Mouse (Mus musculus) myocyte (in vitro differentiated cells): ENCODE results near the gene Rac3. TPM values are rescaled to one million over a fixed set of nuclear protein-coding genes. Genes with fewer than 3 reads are reported as not detected.
"Not testable (repeated sequence)": the region's sequence is repeated elsewhere in the genome, so short reads cannot be mapped to it uniquely, and the experiment has no call there.

ENCODE experiments used
- H3K27me3 ChIP-seq: one replicate; pipeline ENCODE4 v1.6.1; 2011; ENCODE audit not compliant: control insufficient read depth, insufficient read depth, insufficient read length
- H3K36me3 ChIP-seq: one replicate; pipeline ENCODE4 v1.6.1; 2011; ENCODE audit not compliant: control insufficient read depth, insufficient read depth
- H3K4me2 ChIP-seq: one replicate; pipeline ENCODE4 v1.6.1; 2011; ENCODE audit warnings: low read depth, control low read depth
- H3K4me3 ChIP-seq: one replicate; pipeline ENCODE4 v1.5.1; 2011; ENCODE audit warnings: mild to moderate bottlenecking, control low read depth, moderate library complexity
- H3K79me2 ChIP-seq: one replicate; pipeline ENCODE4 v1.6.1; 2011; ENCODE audit not compliant: control insufficient read depth, insufficient read depth
- H3ac ChIP-seq: one replicate; pipeline ENCODE4 v1.6.1; 2011; ENCODE audit not compliant: control insufficient read depth, insufficient read length
- CEBPB ChIP-seq: IDR thresholded peaks from 2 replicates; pipeline ENCODE4 v1.6.1; 2011; ENCODE audit warnings: mild to moderate bottlenecking, moderate library complexity; ENCODE audit not compliant: poor library complexity, insufficient read depth, severe bottlenecking
- E2F4 ChIP-seq: IDR thresholded peaks from one replicate; pipeline ENCODE4 v1.6.1; 2011; ENCODE audit warnings: mild to moderate bottlenecking, control low read depth, moderate library complexity; ENCODE audit not compliant: insufficient read depth
- MAX ChIP-seq: IDR thresholded peaks from one replicate; pipeline ENCODE4 v1.6.1; 2011; ENCODE audit warnings: low read depth, mild to moderate bottlenecking, control low read depth
- MYOD1 ChIP-seq, 3 experiments: IDR thresholded peaks; one replicate each; pipeline ENCODE4 v1.6.1; 2011; ENCODE audit warnings: control low read depth in 2 of 3, low read depth in 2 of 3, mild to moderate bottlenecking in 2 of 3, moderate library complexity in 1 of 3; ENCODE audit not compliant: insufficient read length in 2 of 3, control insufficient read depth in 1 of 3
- MYOG ChIP-seq, 3 experiments: IDR thresholded peaks; one replicate each; pipeline ENCODE4 v1.6.1; 2011; ENCODE audit warnings: control low read depth in 2 of 3, low read depth in 2 of 3, mild to moderate bottlenecking in 2 of 3; ENCODE audit not compliant: insufficient read length in 2 of 3, control insufficient read depth in 1 of 3, insufficient read depth in 1 of 3
- POLR2A ChIP-seq: IDR thresholded peaks from one replicate; pipeline ENCODE4 v1.6.1; 2011; ENCODE audit warnings: low read depth, mild to moderate bottlenecking, control low read depth, moderate library complexity; ENCODE audit not compliant: insufficient read length
- POLR2AphosphoS2 ChIP-seq: IDR thresholded peaks from one replicate; pipeline ENCODE4 v1.6.1; 2011; ENCODE audit warnings: low read depth, control low read depth; ENCODE audit not compliant: insufficient read length
- REST ChIP-seq: IDR thresholded peaks from one replicate; pipeline ENCODE4 v1.6.1; 2011; ENCODE audit warnings: mild to moderate bottlenecking, control low read depth, moderate library complexity; ENCODE audit not compliant: insufficient read depth, insufficient read length
- SRF ChIP-seq: IDR thresholded peaks from one replicate; pipeline ENCODE4 v1.6.1; 2011; ENCODE audit warnings: low read depth; ENCODE audit not compliant: control insufficient read depth, insufficient read length
- TCF12 ChIP-seq: IDR thresholded peaks from one replicate; pipeline ENCODE4 v1.6.1; 2011; ENCODE audit warnings: mild to moderate bottlenecking, control low read depth; ENCODE audit not compliant: poor library complexity, insufficient read depth, severe bottlenecking
- TCF3 ChIP-seq: IDR thresholded peaks from one replicate; pipeline ENCODE4 v1.6.1; 2011; ENCODE audit warnings: low read depth, control low read depth; ENCODE audit not compliant: insufficient read length
- USF1 ChIP-seq: IDR thresholded peaks from one replicate; pipeline ENCODE4 v1.6.1; 2011; ENCODE audit warnings: low read depth, mild to moderate bottlenecking, control low read depth, moderate library complexity
- polyA plus RNA-seq: library from polyadenylated mRNA; unstranded; fragments of >200 nt; fragmentation: generic; extraction: Trizol; gene quantifications from one replicate; pipeline ENCODE4 v1.2.1, GENCODE M21; 2012; ENCODE audit warnings: missing spikeins

Gene Rac3
- polyA plus RNA-seq, 1 experiment = 1.9 TPM

DNA sequence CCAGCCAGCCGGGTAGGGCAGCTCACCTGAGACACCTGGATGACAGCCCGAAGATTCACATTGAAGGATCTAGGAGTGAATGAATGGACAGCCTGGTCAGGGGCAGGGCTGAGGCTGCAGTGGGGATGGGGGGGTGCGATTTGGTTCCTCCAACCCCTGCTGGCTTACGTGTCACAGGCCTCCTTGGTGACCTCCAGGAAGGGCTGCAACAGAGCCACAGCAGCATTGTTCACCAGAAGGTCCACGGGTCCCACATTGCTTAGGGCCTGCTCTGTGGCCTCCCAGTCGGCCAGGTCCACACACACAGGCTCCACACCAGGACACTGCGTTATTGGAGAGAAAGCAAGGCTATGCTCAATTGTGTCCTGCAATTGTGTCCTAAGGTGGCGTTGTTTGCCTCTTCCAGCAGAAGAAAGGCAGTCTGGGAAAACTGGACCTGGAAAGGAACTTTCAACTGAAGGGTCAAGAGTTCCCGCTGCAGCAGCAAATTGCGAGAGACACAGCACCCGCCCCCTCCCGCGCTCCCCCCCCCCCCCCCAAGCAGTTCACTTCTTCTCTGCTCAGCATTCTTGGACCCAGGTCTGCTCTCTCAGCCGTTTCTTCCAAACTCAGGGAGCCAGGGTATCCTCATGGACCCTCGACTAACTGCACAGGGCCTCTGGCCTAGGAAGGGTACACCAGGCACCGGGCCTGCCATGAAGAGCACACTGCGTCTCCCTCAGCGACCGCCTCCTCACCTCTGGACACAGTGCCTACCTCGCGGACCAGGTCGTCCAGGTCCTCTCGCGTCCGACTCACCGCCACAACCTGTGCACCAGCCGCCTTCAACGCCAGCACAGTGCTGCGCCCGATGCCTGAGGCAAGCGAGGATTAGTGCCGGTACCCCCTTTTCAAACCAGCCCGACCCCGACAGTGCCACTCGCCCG lies 5.2 kb downstream of the Rac3 start:
- peak overlapping the region; percentile 94 for H3K4me2 ChIP-seq
- H3K27me3 ChIP-seq = no peaks in the 10 kb centered on the region
- H3K79me2 ChIP-seq = no peaks in the 10 kb centered on the region
- peak overlapping the region; percentile 24 for H3K4me3 ChIP-seq
- peak overlapping the region; percentile 16 for H3ac ChIP-seq
- no peaks in the 10 kb centered on the region for H3K36me3 ChIP-seq
- TF ChIP-seq USF1 = no peak
- no peak for TF ChIP-seq MYOD1 (IDR thresholded peaks at IDR 0.05; ENCODE audit: control insufficient read depth in 1 of 3, insufficient read length in 2 of 3, low read depth in 2 of 3)
- TF ChIP-seq MAX = no peak
- TF ChIP-seq MYOG (IDR thresholded peaks at IDR 0.05; ENCODE audit: control insufficient read depth in 1 of 3, insufficient read depth in 1 of 3, insufficient read length in 2 of 3, low read depth in 2 of 3) = no peak
- no peak for TF ChIP-seq POLR2A
- no peak for TF ChIP-seq E2F4
- TF ChIP-seq CEBPB = no peak
- no peak for TF ChIP-seq POLR2AphosphoS2
- no peak for TF ChIP-seq TCF3
- TF ChIP-seq SRF = no peak
- no peak for TF ChIP-seq REST
- TF ChIP-seq TCF12 = no peak

DNA sequence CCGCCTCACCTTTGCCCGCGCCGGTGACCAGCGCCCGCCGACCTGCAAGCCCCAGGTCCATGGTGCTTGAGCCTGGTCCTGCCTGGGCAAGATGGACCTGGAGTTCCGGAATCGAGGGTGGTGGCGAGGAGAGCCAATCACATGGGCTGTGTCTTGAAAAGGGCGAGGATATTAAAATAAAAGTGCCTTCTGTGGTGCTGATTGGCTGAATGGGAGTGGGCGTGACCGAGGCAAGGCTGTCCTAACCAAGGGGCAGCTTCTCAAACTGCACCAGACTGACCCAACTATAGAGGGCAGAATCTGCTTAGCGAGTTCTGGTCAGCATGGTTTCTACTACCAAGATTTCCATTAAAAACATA lies 5.9 kb downstream of the Rac3 start, which contains the start of gene Dcxr:
Gene Dcxr (minus strand): TSS at position 113 of the 359 bp plus-strand sequence.
- no peaks in the 10 kb centered on the region for H3K27me3 ChIP-seq
- H3K36me3 ChIP-seq = no peaks in the 10 kb centered on the region
- peak within 1 kb of the TSS; percentile 94 for H3K4me2 ChIP-seq
- peak within 1 kb of the TSS; percentile 16 for H3ac ChIP-seq
- TF ChIP-seq MYOD1 (IDR thresholded peaks at IDR 0.05; ENCODE audit: control insufficient read depth in 1 of 3, insufficient read length in 2 of 3, low read depth in 2 of 3) (no peak), MAX (no peak), POLR2A (peak; percentile 65), TCF3 (no peak), E2F4 (no peak), TCF12 (no peak), CEBPB (no peak), MYOG (IDR thresholded peaks at IDR 0.05; ENCODE audit: control insufficient read depth in 1 of 3, insufficient read depth in 1 of 3, insufficient read length in 2 of 3, low read depth in 2 of 3) (no peak), USF1 (peak; percentile 48), REST (no peak), SRF (no peak), POLR2AphosphoS2 (no peak)
- H3K4me3 ChIP-seq = peak within 1 kb of the TSS; percentile 24
- H3K79me2 ChIP-seq = no peaks in the 10 kb centered on the region

DNA sequence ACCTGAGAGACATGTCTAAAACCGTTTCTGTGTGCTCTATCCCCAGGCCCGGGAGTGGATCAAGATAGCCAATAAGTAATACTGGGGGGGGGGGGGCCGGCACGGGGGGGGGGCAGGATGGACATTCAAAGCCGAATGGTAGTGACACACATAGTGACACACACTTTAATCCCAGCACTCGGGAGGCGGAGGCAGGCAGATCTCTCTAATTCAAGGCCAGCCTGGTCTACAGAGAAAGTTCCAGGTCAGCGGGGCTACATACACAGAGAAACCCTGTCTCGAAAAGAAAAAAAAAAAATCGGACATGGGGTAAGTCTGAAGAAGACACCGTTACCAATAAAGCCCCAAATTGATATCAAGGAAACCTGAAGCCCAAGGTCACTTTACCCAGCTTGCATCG lies 6.3 kb downstream of the Rac3 start:
- TF ChIP-seq E2F4 = no peak
- TF ChIP-seq USF1 = no peak
- no peak for TF ChIP-seq POLR2AphosphoS2
- no peak for TF ChIP-seq TCF12
- Histone ChIP-seq H3K36me3 (no peaks in the 10 kb centered on the region), H3K4me2 (no peak overlapping the region), H3ac (peak overlapping the region; percentile 16), H3K4me3 (peak overlapping the region; percentile 24), H3K27me3 (no peaks in the 10 kb centered on the region), H3K79me2 (no peaks in the 10 kb centered on the region)

DNA sequence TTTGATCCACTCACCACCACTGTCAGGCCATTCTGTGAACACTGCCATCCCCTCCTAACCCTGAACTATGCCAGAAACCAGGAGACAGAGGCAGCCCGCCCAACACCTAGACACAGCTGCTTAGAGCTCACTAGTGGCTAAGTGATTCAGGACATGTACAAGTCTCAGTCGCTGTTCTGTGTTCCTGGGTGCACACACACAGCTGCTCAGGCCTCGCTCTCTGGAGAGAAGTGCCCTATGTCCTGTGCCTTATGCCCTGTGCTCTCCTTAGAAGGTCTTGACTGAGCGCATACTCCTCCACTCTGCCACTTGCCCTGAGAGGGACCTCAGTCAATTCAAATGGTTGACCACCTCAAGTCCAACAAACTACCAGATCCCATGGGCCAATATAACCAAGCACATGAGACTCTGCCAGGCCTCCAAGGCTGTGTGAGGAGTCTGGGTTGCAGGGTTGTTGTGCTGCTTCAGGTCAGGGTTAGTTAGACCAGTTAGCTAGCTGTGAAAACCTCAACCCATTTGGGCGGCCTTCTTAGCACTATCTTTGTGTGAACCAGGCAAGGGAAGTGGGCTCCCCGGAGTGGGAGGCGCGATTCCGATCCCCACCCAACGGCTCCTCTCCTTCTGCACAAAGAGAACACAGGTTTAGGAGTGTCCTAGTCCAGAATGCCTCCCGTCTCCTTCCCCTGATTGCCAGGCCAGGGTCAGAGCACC lies 7.4 kb downstream of the Rac3 start:
- Histone ChIP-seq H3K27me3 (no peaks in the 10 kb centered on the region), H3K4me3 (no peak overlapping the region), H3K79me2 (no peaks in the 10 kb centered on the region), H3ac (no peak overlapping the region), H3K4me2 (no peak overlapping the region), H3K36me3 (no peaks in the 10 kb centered on the region)
- TF ChIP-seq CEBPB = no peak
- no peak for TF ChIP-seq SRF
- TF ChIP-seq POLR2A = no peak
- no peak for TF ChIP-seq REST
- TF ChIP-seq E2F4 = no peak
- no peak for TF ChIP-seq TCF12
- TF ChIP-seq POLR2AphosphoS2 = no peak
- TF ChIP-seq USF1 = no peak
- TF ChIP-seq MYOD1 (IDR thresholded peaks at IDR 0.05; ENCODE audit: control insufficient read depth in 1 of 3, insufficient read length in 2 of 3, low read depth in 2 of 3) = no peak
- TF ChIP-seq MYOG (IDR thresholded peaks at IDR 0.05; ENCODE audit: control insufficient read depth in 1 of 3, insufficient read depth in 1 of 3, insufficient read length in 2 of 3, low read depth in 2 of 3) = no peak
- TF ChIP-seq MAX = no peak
- no peak for TF ChIP-seq TCF3

DNA sequence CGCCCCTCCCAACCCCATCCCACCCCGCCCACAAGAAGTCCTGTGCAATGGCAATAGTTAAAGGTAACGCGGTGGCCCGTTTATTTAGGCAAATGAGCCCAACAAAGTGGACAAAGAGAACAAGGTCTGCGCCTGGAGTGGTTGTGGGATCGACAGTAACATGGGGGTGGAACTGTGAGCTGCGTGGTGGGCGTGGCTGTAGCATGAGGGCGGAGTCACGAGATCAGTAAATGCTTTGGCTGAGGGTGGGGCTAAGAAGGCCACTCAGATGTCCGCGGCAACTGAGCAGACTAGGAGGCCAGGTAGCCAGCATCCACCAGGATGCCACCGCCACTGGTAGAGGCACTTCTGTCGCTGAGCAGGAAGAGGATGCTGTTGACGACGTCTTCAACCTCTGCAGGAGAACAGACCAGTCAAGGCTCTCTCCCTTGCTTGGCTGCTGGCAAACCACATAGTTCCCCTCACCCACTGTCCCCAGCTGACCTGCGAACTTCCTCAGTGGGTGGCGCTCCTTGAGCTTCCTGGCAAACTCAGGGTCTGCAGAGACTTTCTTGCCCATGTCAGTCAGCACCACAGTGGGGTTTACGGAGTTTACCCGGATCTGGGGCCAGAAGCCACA lies 8.3 kb downstream of the Rac3 start:
- H3K4me3 ChIP-seq, H3ac ChIP-seq: not testable (repeated sequence)

More for the DNA sequence above, 8.3 kb downstream of the Rac3 start:
- not testable (repeated sequence) for H3K27me3 ChIP-seq, H3K79me2 ChIP-seq, H3K36me3 ChIP-seq, H3K4me2 ChIP-seq
